Mouse (Mus musculus): ENCODE measurements around the gene Cenpu. TPM values are rescaled to one million over a fixed set of nuclear protein-coding genes. Genes with fewer than 3 reads are reported as not detected.

Gene Cenpu
- polyA plus RNA-seq, 1 experiment: 56.9 TPM

DNA sequence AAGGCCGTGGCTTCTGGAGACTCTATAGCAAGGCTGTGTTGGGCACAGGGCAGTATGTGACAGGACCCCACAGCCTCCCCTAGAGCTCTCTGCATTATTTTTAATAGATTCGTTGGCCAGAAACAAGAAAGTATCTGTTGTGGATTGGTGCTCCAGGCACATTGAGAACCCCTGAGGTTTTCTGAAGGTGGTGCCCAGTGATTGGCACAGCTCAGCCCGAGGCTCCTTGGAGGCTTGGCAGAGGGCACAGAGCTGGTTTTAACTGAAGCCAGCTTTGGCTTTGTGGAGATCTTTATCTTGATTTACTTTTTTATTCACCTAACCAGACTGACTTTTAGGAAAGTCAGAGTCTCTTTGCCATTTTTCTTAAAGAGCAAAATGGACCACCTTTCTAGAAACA is 42.4 kb upstream of the Cenpu start:
- no peaks in the 10 kb centered on the region for H3K4me1 ChIP-seq (ENCODE audit: control insufficient read depth, insufficient read depth, low read length)
- no peaks in the 10 kb centered on the region for H3K9me3 ChIP-seq (replicated peaks; ENCODE audit: control insufficient read depth, insufficient read depth, low read length, poor library complexity, severe bottlenecking)
- TF ChIP-seq POLR2A (IDR thresholded peaks at IDR 0.05; ENCODE audit: insufficient read depth, low read length): no peak
- TF ChIP-seq EP300 (IDR thresholded peaks at IDR 0.05; ENCODE audit: insufficient read depth, low read depth, low read length): no peak
- no peak for TF ChIP-seq CTCF (IDR thresholded peaks at IDR 0.05; ENCODE audit: low read depth, low read length)

DNA sequence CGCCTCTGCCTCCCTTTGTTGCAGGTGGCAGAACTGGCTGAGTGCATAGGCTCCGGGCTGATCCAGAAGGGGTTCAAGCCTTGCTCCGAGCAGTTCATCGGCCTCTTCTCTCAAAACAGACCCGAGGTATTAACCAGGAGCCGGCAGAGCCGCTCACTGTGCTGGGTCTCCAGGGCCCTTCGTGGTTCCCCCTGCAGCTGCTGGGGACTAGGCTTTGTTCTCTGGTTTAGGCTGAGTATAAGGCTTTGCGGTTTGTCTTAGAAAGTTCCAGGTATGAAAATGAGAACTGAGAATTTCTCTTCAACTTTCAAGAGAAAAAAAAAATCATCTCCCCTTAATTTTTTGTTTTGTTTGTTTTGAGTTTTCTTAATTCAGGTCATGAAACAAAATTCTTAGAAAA is 40.5 kb upstream of the Cenpu start:
- Histone ChIP-seq H3K9me3 (replicated peaks; ENCODE audit: control insufficient read depth, insufficient read depth, low read length, poor library complexity, severe bottlenecking) (no peaks in the 10 kb centered on the region), H3K27ac (ENCODE audit: insufficient read depth, low read length) (no peak overlapping the region), H3K9ac (ENCODE audit: low read depth, poor library complexity, severe bottlenecking) (no peak overlapping the region), H3K36me3 (ENCODE audit: control insufficient read depth, insufficient read depth, low read length, poor library complexity, severe bottlenecking) (no peaks in the 10 kb centered on the region), H3K4me1 (ENCODE audit: control insufficient read depth, insufficient read depth, low read length) (no peaks in the 10 kb centered on the region), H3K27me3 (ENCODE audit: control insufficient read depth, insufficient read depth, low read length, poor library complexity, severe bottlenecking) (no peaks in the 10 kb centered on the region), H3K4me3 (ENCODE audit: low read depth, low read length) (no peak overlapping the region)
- TF ChIP-seq POLR2A (IDR thresholded peaks at IDR 0.05; ENCODE audit: insufficient read depth, low read length) (no peak), EP300 (IDR thresholded peaks at IDR 0.05; ENCODE audit: insufficient read depth, low read depth, low read length) (no peak), CTCF (IDR thresholded peaks at IDR 0.05; ENCODE audit: low read depth, low read length) (no peak)

More for the DNA sequence above, 42.4 kb upstream of the Cenpu start:
- no peaks in the 10 kb centered on the region for H3K27me3 ChIP-seq (ENCODE audit: control insufficient read depth, insufficient read depth, low read length, poor library complexity, severe bottlenecking)
- H3K9ac ChIP-seq (ENCODE audit: low read depth, poor library complexity, severe bottlenecking): no peak overlapping the region
- no peak overlapping the region for H3K4me3 ChIP-seq (ENCODE audit: low read depth, low read length)
- no peak overlapping the region for H3K27ac ChIP-seq (ENCODE audit: insufficient read depth, low read length)
- H3K36me3 ChIP-seq (ENCODE audit: control insufficient read depth, insufficient read depth, low read length, poor library complexity, severe bottlenecking): no peaks in the 10 kb centered on the region

DNA sequence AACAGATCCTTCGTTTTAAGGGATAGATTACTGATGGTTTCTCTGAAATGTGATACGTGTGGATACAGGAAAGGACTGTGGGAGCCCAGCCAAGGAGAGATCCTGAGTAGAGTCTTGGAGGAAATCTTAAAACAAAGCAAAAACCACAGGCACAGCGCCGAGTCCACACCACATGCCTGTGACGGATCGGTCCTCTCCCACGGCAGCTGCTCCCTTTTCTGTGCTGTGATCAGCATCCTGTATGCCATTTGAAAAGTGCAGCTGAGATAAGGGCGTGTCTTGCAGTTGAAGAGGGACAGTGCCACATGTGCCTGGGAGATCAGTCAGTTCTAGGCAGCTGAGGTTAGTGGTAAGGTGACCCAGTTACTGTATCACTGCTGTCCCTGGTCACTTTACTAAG is 39.3 kb upstream of the Cenpu start:
- Histone ChIP-seq H3K4me3 (ENCODE audit: low read depth, low read length) (no peak overlapping the region), H3K9ac (ENCODE audit: low read depth, poor library complexity, severe bottlenecking) (no peak overlapping the region), H3K27ac (ENCODE audit: insufficient read depth, low read length) (no peak overlapping the region), H3K36me3 (ENCODE audit: control insufficient read depth, insufficient read depth, low read length, poor library complexity, severe bottlenecking) (no peaks in the 10 kb centered on the region), H3K4me1 (ENCODE audit: control insufficient read depth, insufficient read depth, low read length) (no peaks in the 10 kb centered on the region), H3K9me3 (replicated peaks; ENCODE audit: control insufficient read depth, insufficient read depth, low read length, poor library complexity, severe bottlenecking) (no peaks in the 10 kb centered on the region), H3K27me3 (ENCODE audit: control insufficient read depth, insufficient read depth, low read length, poor library complexity, severe bottlenecking) (no peaks in the 10 kb centered on the region)
- TF ChIP-seq EP300 (IDR thresholded peaks at IDR 0.05; ENCODE audit: insufficient read depth, low read depth, low read length): no peak
- TF ChIP-seq POLR2A (IDR thresholded peaks at IDR 0.05; ENCODE audit: insufficient read depth, low read length): no peak

- H3K4me1 ChIP-seq (ENCODE audit: control insufficient read depth, insufficient read depth, low read length): no peaks in the 10 kb centered on the region
- H3K9me3 ChIP-seq (replicated peaks; ENCODE audit: control insufficient read depth, insufficient read depth, low read length, poor library complexity, severe bottlenecking): no peaks in the 10 kb centered on the region
- no peak overlapping the region for H3K4me3 ChIP-seq (ENCODE audit: low read depth, low read length)
- H3K36me3 ChIP-seq (ENCODE audit: control insufficient read depth, insufficient read depth, low read length, poor library complexity, severe bottlenecking): no peaks in the 10 kb centered on the region
- no peak overlapping the region for H3K9ac ChIP-seq (ENCODE audit: low read depth, poor library complexity, severe bottlenecking)
- no peaks in the 10 kb centered on the region for H3K27me3 ChIP-seq (ENCODE audit: control insufficient read depth, insufficient read depth, low read length, poor library complexity, severe bottlenecking)
- TF ChIP-seq EP300 (IDR thresholded peaks at IDR 0.05; ENCODE audit: insufficient read depth, low read depth, low read length) (no peak), CTCF (IDR thresholded peaks at IDR 0.05; ENCODE audit: low read depth, low read length) (no peak), POLR2A (IDR thresholded peaks at IDR 0.05; ENCODE audit: insufficient read depth, low read length) (no peak)
- H3K27ac ChIP-seq (ENCODE audit: insufficient read depth, low read length): no peak overlapping the region
Measured at GRCm38 (mm10) chr8:46514027-46514426, 37.8 kb upstream of the Cenpu start.

DNA sequence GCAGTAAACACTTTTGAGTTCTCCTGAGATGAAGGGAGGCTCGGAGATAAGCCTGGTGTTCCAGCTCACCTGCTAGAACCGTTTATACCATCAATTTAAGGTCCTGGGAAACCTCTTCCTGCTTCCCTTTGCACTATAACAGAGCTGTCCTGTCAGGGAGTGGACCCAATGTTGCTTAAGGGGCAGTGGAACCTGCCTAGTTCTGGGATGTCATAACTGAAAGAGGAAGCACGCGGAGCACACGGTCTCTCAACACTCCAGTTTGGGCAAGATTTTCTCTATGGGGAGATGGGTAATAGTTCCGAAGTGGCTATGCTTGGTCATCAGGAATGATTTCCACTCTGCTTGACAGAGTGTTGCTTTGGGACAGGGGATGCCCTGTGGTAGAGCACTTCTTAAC is 31.2 kb upstream of the Cenpu start:
- no peaks in the 10 kb centered on the region for H3K27me3 ChIP-seq (ENCODE audit: control insufficient read depth, insufficient read depth, low read length, poor library complexity, severe bottlenecking)
- H3K27ac ChIP-seq (ENCODE audit: insufficient read depth, low read length): no peak overlapping the region
- H3K36me3 ChIP-seq (ENCODE audit: control insufficient read depth, insufficient read depth, low read length, poor library complexity, severe bottlenecking): no peaks in the 10 kb centered on the region
- no peak overlapping the region for H3K9ac ChIP-seq (ENCODE audit: low read depth, poor library complexity, severe bottlenecking)
- no peak overlapping the region for H3K4me3 ChIP-seq (ENCODE audit: low read depth, low read length)
- no peaks in the 10 kb centered on the region for H3K4me1 ChIP-seq (ENCODE audit: control insufficient read depth, insufficient read depth, low read length)
- no peak for TF ChIP-seq POLR2A (IDR thresholded peaks at IDR 0.05; ENCODE audit: insufficient read depth, low read length)
- no peak for TF ChIP-seq CTCF (IDR thresholded peaks at IDR 0.05; ENCODE audit: low read depth, low read length)
- H3K9me3 ChIP-seq (replicated peaks; ENCODE audit: control insufficient read depth, insufficient read depth, low read length, poor library complexity, severe bottlenecking): no peaks in the 10 kb centered on the region

- Histone ChIP-seq H3K27ac (ENCODE audit: insufficient read depth, low read length) (no peak overlapping the region), H3K27me3 (ENCODE audit: control insufficient read depth, insufficient read depth, low read length, poor library complexity, severe bottlenecking) (no peaks in the 10 kb centered on the region), H3K9me3 (replicated peaks; ENCODE audit: control insufficient read depth, insufficient read depth, low read length, poor library complexity, severe bottlenecking) (no peaks in the 10 kb centered on the region), H3K9ac (ENCODE audit: low read depth, poor library complexity, severe bottlenecking) (no peak overlapping the region), H3K4me1 (ENCODE audit: control insufficient read depth, insufficient read depth, low read length) (no peaks in the 10 kb centered on the region), H3K4me3 (ENCODE audit: low read depth, low read length) (no peak overlapping the region), H3K36me3 (ENCODE audit: control insufficient read depth, insufficient read depth, low read length, poor library complexity, severe bottlenecking) (no peaks in the 10 kb centered on the region)
- TF ChIP-seq CTCF (IDR thresholded peaks at IDR 0.05; ENCODE audit: low read depth, low read length) (no peak), EP300 (IDR thresholded peaks at IDR 0.05; ENCODE audit: insufficient read depth, low read depth, low read length) (no peak), POLR2A (IDR thresholded peaks at IDR 0.05; ENCODE audit: insufficient read depth, low read length) (no peak)
Measured at GRCm38 (mm10) chr8:46526098-46526497, 25.7 kb upstream of the Cenpu start.
